Mouse (Mus musculus): Measurements from ENCODE around the gene Cd151. TPM values are rescaled to one million over a fixed set of nuclear protein-coding genes. Genes with fewer than 3 reads are reported as not detected.

The Cd151 gene
- polyA plus RNA-seq (2015; fragmentation: Nextera tagmentation; extraction: Ambion mirVana), result 18.4 and 19.3 TPM in 2 replicates

- H3K36me3 ChIP-seq, result peaks cover 29% of the 10 kb centered on the region
- ATAC-seq (ENCODE audit: low FRiP score), result peak; percentile 55
- H3K4me1 ChIP-seq (replicated peaks), result peaks cover 57% of the 10 kb centered on the region
- under 1% methylated on average over 52 of the region's 52 CpGs for WGBS
- H3K4me3 ChIP-seq, result peak within 1 kb of the TSS; percentile 63
- H3K27ac ChIP-seq, result peak within 1 kb of the TSS; percentile 95
- H3K27me3 ChIP-seq, result peaks cover 48% of the 10 kb centered on the region
- H3K4me2 ChIP-seq, result peak within 1 kb of the TSS; percentile 72
- H3K9me3 ChIP-seq, result no peaks in the 10 kb centered on the region
- H3K9ac ChIP-seq, result peak within 1 kb of the TSS; percentile 85
Observed at GRCm38 (mm10) chr7:141467230-141468030, at the start of gene Cd151. Gene Cd151, plus strand, starts transcription at chr7:141467392.

- WGBS, result 76% methylated on average over 8 of the region's 8 CpGs
Observed at GRCm38 (mm10) chr7:141417731-141418681, 49.2 kb upstream of the Cd151 start.

GRCm38 (mm10) chr7:141418970-141419369 lies 48.2 kb upstream of the Cd151 start:
- Histone ChIP-seq H3K27me3 (0 out of 2 replicates have a peak, but pooled peaks cover 6% of the 10 kb centered on the region), H3K9ac (no peak overlapping the region), H3K4me1 (replicated peaks) (peaks cover 4% of the 10 kb centered on the region; the same call in 1 of the 2 replicates), H3K4me3 (no peak overlapping the region), H3K9me3 (no peaks in the 10 kb centered on the region), H3K36me3 (no peaks in the 10 kb centered on the region), H3K27ac (no peak overlapping the region), H3K4me2 (no peak overlapping the region)
- ATAC-seq (ENCODE audit: low FRiP score), result no peak
- 73% methylated on average over 7 of the region's 7 CpGs for WGBS

More at GRCm38 (mm10) chr7:141417731-141418681, 49.2 kb upstream of the Cd151 start:
- Histone ChIP-seq H3K9me3 (no peaks in the 10 kb centered on the region), H3K27ac (no peak overlapping the region), H3K36me3 (no peaks in the 10 kb centered on the region), H3K4me2 (no peak overlapping the region), H3K27me3 (0 out of 2 replicates have a peak, but pooled peaks cover 6% of the 10 kb centered on the region), H3K4me1 (replicated peaks) (peaks cover 10% of the 10 kb centered on the region), H3K4me3 (no peak overlapping the region), H3K9ac (no peak overlapping the region)
- ATAC-seq (ENCODE audit: low FRiP score), result no peak

GRCm38 (mm10) chr7:141420030-141420702 lies 47.0 kb upstream of the Cd151 start:
- no peak for ATAC-seq (ENCODE audit: low FRiP score)
- no peaks in the 10 kb centered on the region for H3K9me3 ChIP-seq
- no peak overlapping the region for H3K4me2 ChIP-seq
- H3K4me3 ChIP-seq, result no peak overlapping the region
- H3K27ac ChIP-seq, result no peak overlapping the region
- no peaks in the 10 kb centered on the region for H3K36me3 ChIP-seq
- no peak overlapping the region for H3K9ac ChIP-seq
- no peaks in the 10 kb centered on the region for H3K4me1 ChIP-seq (replicated peaks)
- 86% methylated on average over 9 of the region's 9 CpGs for WGBS
- H3K27me3 ChIP-seq, result 0 out of 2 replicates have a peak, but pooled peaks cover 6% of the 10 kb centered on the region

- WGBS, result 76% methylated on average over 4 of the region's 4 CpGs
- ATAC-seq (ENCODE audit: low FRiP score), result no peak
- H3K9ac ChIP-seq, result no peak overlapping the region
Observed at GRCm38 (mm10) chr7:141423811-141424210, 43.4 kb upstream of the Cd151 start.

GRCm38 (mm10) chr7:141426948-141427730 lies 40.1 kb upstream of the Cd151 start:
- Histone ChIP-seq H3K4me1 (replicated peaks) (peaks cover 28% of the 10 kb centered on the region), H3K4me2 (no peak overlapping the region), H3K4me3 (no peak overlapping the region), H3K9ac (peak overlapping the region; percentile 39; the same call in 1 of the 2 replicates), H3K27me3 (no peaks in the 10 kb centered on the region), H3K27ac (no peak overlapping the region), H3K36me3 (peaks cover 38% of the 10 kb centered on the region), H3K9me3 (no peaks in the 10 kb centered on the region)
- 90% methylated on average over 12 of the region's 12 CpGs for WGBS
- ATAC-seq (ENCODE audit: low FRiP score), result no peak

More at GRCm38 (mm10) chr7:141423811-141424210, 43.4 kb upstream of the Cd151 start:
- H3K4me3 ChIP-seq, result no peak overlapping the region
- H3K27ac ChIP-seq, result no peak overlapping the region
- 0 out of 2 replicates have a peak, but pooled peaks cover 2% of the 10 kb centered on the region for H3K27me3 ChIP-seq
- peaks cover 9% of the 10 kb centered on the region for H3K4me1 ChIP-seq (replicated peaks)
- no peaks in the 10 kb centered on the region for H3K9me3 ChIP-seq
- H3K4me2 ChIP-seq, result no peak overlapping the region
- H3K36me3 ChIP-seq, result peaks cover 16% of the 10 kb centered on the region

GRCm38 (mm10) chr7:141428701-141429100 lies 38.5 kb upstream of the Cd151 start:
- H3K27ac ChIP-seq, result peak overlapping the region; percentile 85
- H3K4me1 ChIP-seq (replicated peaks), result peaks cover 43% of the 10 kb centered on the region
- H3K36me3 ChIP-seq, result peaks cover 53% of the 10 kb centered on the region
- peak overlapping the region; percentile 75 for H3K4me2 ChIP-seq
- H3K27me3 ChIP-seq, result no peaks in the 10 kb centered on the region
- H3K4me3 ChIP-seq, result peak overlapping the region; percentile 51
- no peaks in the 10 kb centered on the region for H3K9me3 ChIP-seq
- no peak for ATAC-seq (ENCODE audit: low FRiP score)
- WGBS, result 56% methylated on average over 5 of the region's 5 CpGs
- peak overlapping the region; percentile 87 for H3K9ac ChIP-seq

GRCm38 (mm10) chr7:141429310-141429709 lies 37.9 kb upstream of the Cd151 start, which contains the start of gene Cend1:
Gene Cend1, minus strand, starts transcription at chr7:141429491.
- Histone ChIP-seq H3K9ac (peak within 1 kb of the TSS; percentile 87), H3K4me1 (replicated peaks) (peaks cover 49% of the 10 kb centered on the region), H3K4me3 (peak within 1 kb of the TSS; percentile 51), H3K27ac (peak within 1 kb of the TSS; percentile 85), H3K27me3 (no peaks in the 10 kb centered on the region), H3K9me3 (no peaks in the 10 kb centered on the region), H3K4me2 (peak within 1 kb of the TSS; percentile 75), H3K36me3 (peaks cover 55% of the 10 kb centered on the region)
- peak; percentile 81 for ATAC-seq (ENCODE audit: low FRiP score)
- 2% methylated on average over 19 of the region's 19 CpGs for WGBS

- Histone ChIP-seq H3K4me1 (replicated peaks) (peaks cover 56% of the 10 kb centered on the region), H3K27me3 (no peaks in the 10 kb centered on the region), H3K27ac (peak overlapping the region; percentile 85), H3K4me2 (peak overlapping the region; percentile 75), H3K36me3 (peaks cover 55% of the 10 kb centered on the region), H3K9ac (peak overlapping the region; percentile 87), H3K4me3 (peak overlapping the region; percentile 51), H3K9me3 (no peaks in the 10 kb centered on the region)
- 0 out of 2 replicates have a peak, but pooled peaks have one; percentile 3 for ATAC-seq (ENCODE audit: low FRiP score)
- 64% methylated on average over 9 of the region's 9 CpGs for WGBS
Observed at GRCm38 (mm10) chr7:141429840-141430584, 37.2 kb upstream of the Cd151 start.

GRCm38 (mm10) chr7:141430585-141431240 lies 36.5 kb upstream of the Cd151 start:
- WGBS, result 97% methylated on average over 9 of the region's 9 CpGs
- H3K9ac ChIP-seq, result no peak overlapping the region
- peaks cover 63% of the 10 kb centered on the region for H3K4me1 ChIP-seq (replicated peaks)
- no peak overlapping the region for H3K4me3 ChIP-seq
- no peak overlapping the region for H3K4me2 ChIP-seq
- H3K9me3 ChIP-seq, result no peaks in the 10 kb centered on the region
- H3K36me3 ChIP-seq, result peaks cover 55% of the 10 kb centered on the region
- no peak for ATAC-seq (ENCODE audit: low FRiP score)
- H3K27ac ChIP-seq, result no peak overlapping the region
- H3K27me3 ChIP-seq, result no peaks in the 10 kb centered on the region
